Mouse (Mus musculus) heart, adult 2 months (tissue): ENCODE data around the gene AC141477.1. TPM values are rescaled to one million over a fixed set of nuclear protein-coding genes. Genes with fewer than 3 reads are reported as not detected.
A peak's percentile ranks its signal among the peaks of the same experiment; 100 is the strongest.

Experiments used
- DNase-seq, 2 experiments: peaks; one replicate each; pipeline ENCODE4 v3.0.0; 2021
- H3K27ac ChIP-seq: fragments of 200-600 bp; 2 replicates; pipeline ENCODE4 v1.8.1; 2022
- H3K27me3 ChIP-seq: fragments of 200-500 bp; 2 replicates; pipeline ENCODE4 v1.6.1; 2012; ENCODE audit warnings: mild to moderate bottlenecking, low read length, inconsistent platforms, mixed read lengths; ENCODE audit not compliant: control insufficient read depth, insufficient read depth
- H3K36me3 ChIP-seq: fragments of 200-500 bp; 2 replicates; pipeline ENCODE4 v1.6.1; 2012; ENCODE audit warnings: low read length, inconsistent platforms; ENCODE audit not compliant: control insufficient read depth, insufficient read depth
- H3K4me1 ChIP-seq: fragments of 200-500 bp; 2 replicates; pipeline ENCODE4 v1.6.1; 2011; ENCODE audit warnings: low read length; ENCODE audit not compliant: control insufficient read depth, insufficient read depth
- H3K4me3 ChIP-seq: fragments of 200-600 bp; 2 replicates; pipeline ENCODE4 v1.8.1; 2022
- H3K79me2 ChIP-seq: fragments of 200-500 bp; replicated peaks from 2 replicates; pipeline ENCODE4 v1.6.1; 2012; ENCODE audit warnings: mild to moderate bottlenecking, inconsistent platforms, low read length, moderate library complexity, mixed read lengths; ENCODE audit not compliant: control insufficient read depth, insufficient read depth
- H3K9ac ChIP-seq: fragments of 200-500 bp; 2 replicates; pipeline ENCODE4 v1.6.1; 2012; ENCODE audit warnings: low read depth, mild to moderate bottlenecking, control low read depth, inconsistent platforms, low read length, mixed read lengths
- CTCF ChIP-seq: fragments of 200-600 bp; IDR thresholded peaks from 2 replicates; pipeline ENCODE4 v1.8.1; 2022; ENCODE audit warnings: antibody characterized with exemption, mild to moderate bottlenecking, moderate library complexity
- EP300 ChIP-seq: fragments of 200-500 bp; IDR thresholded peaks from 2 replicates; pipeline ENCODE4 v1.6.1; 2011; ENCODE audit warnings: low read depth, low read length, control low read depth; ENCODE audit not compliant: insufficient read depth
- POLR2A ChIP-seq: fragments of 200-500 bp; IDR thresholded peaks from 2 replicates; pipeline ENCODE4 v1.6.1; 2011; ENCODE audit warnings: mild to moderate bottlenecking, low read depth, low read length, control low read depth; ENCODE audit not compliant: insufficient read depth
- WGBS: fragments of 180-500 bp; shearing (Covaris S2); methylation state at CpG from one replicate; pipeline ENCODE4 v1.1.7; 2018; 5-methylcytosine and 5-hydroxymethylcytosine counted together
- intact Hi-C: fragments of 180-260 bp; cut with DNase I; formaldehyde crosslinking; loops from one replicate; pipeline ENCODE4 v1.15.1; 2025
- polyA plus RNA-seq: library from polyadenylated mRNA; depleted of rRNA; stranded (reverse); fragments of >200 nt; gene quantifications from 2 replicates; pipeline ENCODE4 v1.2.3, GENCODE M21; 2012
- total RNA-seq, 2 experiments: library from RNA; stranded (reverse); gene quantifications; 2 replicates each; pipeline ENCODE4 v1.2.3; 2021

The AC141477.1 gene
- total and polyA plus RNA-seq, 3 experiments, result not detected

DNA sequence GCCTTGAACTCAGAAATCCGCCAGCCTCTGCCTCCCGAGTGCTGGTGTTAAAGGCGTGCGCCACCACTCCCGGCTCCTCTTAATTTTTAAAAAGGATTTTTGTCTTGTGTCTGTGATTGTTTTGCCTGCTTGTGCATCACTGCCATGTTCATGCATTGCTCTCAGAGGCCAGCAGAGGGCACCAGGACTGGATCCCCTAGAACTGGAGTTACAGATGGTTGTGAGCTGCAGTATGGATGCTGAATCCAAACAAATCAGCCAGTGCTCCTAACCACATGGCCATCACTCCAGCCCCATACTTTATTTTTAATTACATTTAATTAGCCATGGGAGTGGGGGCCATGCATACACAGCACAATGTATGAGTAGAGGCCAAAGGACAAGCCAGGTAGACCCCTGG lies 15.0 kb upstream of the AC141477.1 start:
- intact Hi-C loops, result loop anchor here (1.0 kb wide), 1 partner anchor 279 kb away; no protein-coding TSS in a partner anchor
- WGBS, result 53% methylated on average over 5 of the region's 5 CpGs

GRCm38 (mm10) chr10:76448851-76449250 lies 8.6 kb upstream of the AC141477.1 start, which contains the start of gene 2610028H24Rik:
Gene 2610028H24Rik, plus strand, starts transcription at chr10:76449081.
- intact Hi-C loops, result no loop called here
- Histone ChIP-seq H3K27me3 (no peaks in the 10 kb centered on the region), H3K79me2 (no peaks in the 10 kb centered on the region), H3K36me3 (no peaks in the 10 kb centered on the region), H3K27ac (peak within 1 kb of the TSS; percentile 75), H3K4me1 (peaks cover 7% of the 10 kb centered on the region), H3K9ac (no peak within 1 kb of the TSS), H3K4me3 (no peak within 1 kb of the TSS)
- no peak for DNase-seq
- no peak for TF ChIP-seq POLR2A
- TF ChIP-seq CTCF, result no peak
- no peak for TF ChIP-seq EP300
- WGBS, result 71% methylated on average over 5 of the region's 5 CpGs

More for the DNA sequence above, 15.0 kb upstream of the AC141477.1 start:
- no peaks in the 10 kb centered on the region for H3K4me1 ChIP-seq
- H3K27ac ChIP-seq, result no peak overlapping the region
- H3K27me3 ChIP-seq, result no peaks in the 10 kb centered on the region
- H3K9ac ChIP-seq, result no peak overlapping the region
- TF ChIP-seq POLR2A, result no peak
- peak; percentile 81 for TF ChIP-seq CTCF
- H3K36me3 ChIP-seq, result no peaks in the 10 kb centered on the region
- H3K4me3 ChIP-seq, result no peak overlapping the region
- peak; percentile 38 to 53 for DNase-seq
- H3K79me2 ChIP-seq, result no peaks in the 10 kb centered on the region

DNA sequence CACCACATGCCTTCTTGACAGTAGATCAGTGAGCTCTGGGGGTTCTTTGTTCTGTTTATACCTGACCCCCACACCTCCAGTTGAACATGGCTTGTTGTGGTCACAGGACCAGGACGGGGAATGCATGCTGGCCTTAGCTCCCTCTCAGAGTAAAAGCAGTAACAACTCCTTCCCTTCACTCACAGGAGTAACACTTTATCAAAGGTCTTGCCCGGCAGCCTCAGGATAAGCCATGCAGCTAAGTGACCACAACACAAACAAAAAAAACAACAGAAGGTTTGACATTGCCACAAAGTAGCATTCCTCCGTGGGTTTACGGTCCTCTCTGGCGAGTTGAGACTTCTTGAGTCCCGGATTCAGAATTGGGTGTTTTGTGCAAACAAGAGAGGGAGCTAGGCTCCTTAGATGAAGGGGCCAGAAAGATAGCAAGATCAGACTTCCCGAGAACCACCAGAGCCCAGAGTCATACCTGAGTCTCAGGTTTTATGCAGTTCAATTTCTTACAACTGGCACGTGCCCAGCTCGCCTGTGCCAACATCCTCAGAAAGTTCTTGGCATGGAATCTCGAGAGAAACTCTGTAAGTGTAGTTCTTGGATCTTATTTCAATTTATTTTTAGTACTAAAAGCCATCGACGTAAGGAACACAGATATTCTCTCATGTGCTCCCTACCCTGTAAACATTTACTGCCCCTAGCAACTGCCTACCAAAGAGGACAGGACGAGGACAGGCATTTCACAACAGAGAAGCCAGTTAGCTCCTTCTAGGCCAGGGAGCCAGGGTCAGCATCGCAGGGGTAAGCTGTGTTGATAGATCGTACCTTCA lies 7.4 kb upstream of the AC141477.1 start:
- H3K4me1 ChIP-seq, result peaks cover 8% of the 10 kb centered on the region
- TF ChIP-seq POLR2A (peak; percentile 73), EP300 (peak; percentile 76), CTCF (no peak)
- no peaks in the 10 kb centered on the region; the same call in 1 of the 2 replicates for H3K36me3 ChIP-seq
- no peaks in the 10 kb centered on the region for H3K27me3 ChIP-seq
- H3K9ac ChIP-seq, result no peak overlapping the region
- intact Hi-C loops, result no loop called here
- peak overlapping the region; percentile 75 for H3K27ac ChIP-seq
- no peak overlapping the region for H3K4me3 ChIP-seq
- peak; percentile 49 to 64 for DNase-seq
- no peaks in the 10 kb centered on the region for H3K79me2 ChIP-seq
- 45% methylated on average over 15 of the region's 15 CpGs for WGBS

- peaks cover 10% of the 10 kb centered on the region for H3K4me1 ChIP-seq
- no peak for DNase-seq
- TF ChIP-seq EP300, result no peak
- no peak for TF ChIP-seq CTCF
- TF ChIP-seq POLR2A, result no peak
- no peak overlapping the region for H3K4me3 ChIP-seq
- H3K9ac ChIP-seq, result no peak overlapping the region
- H3K79me2 ChIP-seq, result peaks cover 2% of the 10 kb centered on the region; the same call in 1 of the 2 replicates
- no peaks in the 10 kb centered on the region for H3K27me3 ChIP-seq
- intact Hi-C loops, result no loop called here
- no peaks in the 10 kb centered on the region; the same call in 1 of the 2 replicates for H3K36me3 ChIP-seq
- 45% methylated on average over 4 of the region's 4 CpGs for WGBS
- peak overlapping the region; percentile 36; the same call in 1 of the 2 replicates for H3K27ac ChIP-seq
Observed at GRCm38 (mm10) chr10:76445996-76446681, 5.9 kb upstream of the AC141477.1 start.

DNA sequence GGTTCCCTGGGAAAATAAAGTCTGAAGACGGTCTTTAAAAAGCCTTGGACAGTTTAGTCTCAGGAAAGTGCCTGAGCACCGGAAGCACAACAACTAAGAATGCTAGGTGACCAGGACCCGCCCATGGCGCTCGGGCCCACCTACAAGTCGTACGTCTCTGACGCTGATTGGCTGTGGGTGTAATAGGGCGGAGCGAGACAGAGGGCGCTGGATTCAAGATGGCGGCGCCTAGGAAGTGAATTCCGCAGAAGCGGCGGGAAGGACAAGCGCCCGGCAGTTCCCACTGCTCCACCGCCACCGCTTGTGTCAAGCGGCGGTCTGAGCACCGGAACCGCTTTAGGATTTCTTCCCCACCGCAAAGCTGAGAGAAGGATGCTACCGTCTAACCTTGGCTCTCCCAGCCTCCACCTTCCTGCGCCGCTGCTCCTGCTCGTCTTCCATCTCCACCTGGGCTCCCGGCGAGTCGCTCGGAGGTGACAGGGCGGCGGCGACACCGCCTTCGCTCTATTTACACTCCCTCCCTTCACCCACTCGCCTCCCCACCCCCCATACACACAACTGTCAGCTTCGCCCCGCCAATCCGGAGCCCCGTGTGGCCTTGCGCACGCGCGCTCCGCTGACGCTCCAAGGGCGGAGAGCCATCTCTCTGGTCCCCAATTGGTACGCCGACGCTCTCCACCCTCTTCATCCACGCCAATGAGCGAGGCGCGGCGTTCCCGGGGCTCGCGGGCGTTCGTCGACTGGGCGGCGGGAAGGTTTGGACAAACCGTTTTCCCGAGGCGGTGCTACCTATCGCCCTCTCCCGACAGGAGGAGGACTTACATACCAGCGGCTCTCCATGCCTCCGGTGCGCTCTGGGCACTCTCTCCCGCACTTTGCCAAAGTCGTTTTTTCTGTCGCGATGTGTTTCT lies 2.2 kb upstream of the AC141477.1 start, which contains the start of gene Pcnt:
Gene Pcnt, minus strand, starts transcription at position 609 of the 911 bp plus-strand sequence.
- no peaks in the 10 kb centered on the region for H3K27me3 ChIP-seq
- H3K9ac ChIP-seq, result peak within 1 kb of the TSS; percentile 79
- TF ChIP-seq POLR2A (peak; percentile 65), EP300 (no peak), CTCF (peak; percentile 93)
- intact Hi-C loops, result loop anchor here (1.0 kb wide), 1 partner anchor 26 kb away; the partner anchor contains the start of gene Mcm3ap
- peak within 1 kb of the TSS; percentile 70 for H3K4me3 ChIP-seq
- DNase-seq, result peak; percentile 97 to 98
- peaks cover 4% of the 10 kb centered on the region; the same call in 1 of the 2 replicates for H3K79me2 ChIP-seq
- H3K4me1 ChIP-seq, result peaks cover 7% of the 10 kb centered on the region
- H3K27ac ChIP-seq, result peak within 1 kb of the TSS; percentile 99
- WGBS, result under 1% methylated on average over 78 of the region's 78 CpGs
- no peaks in the 10 kb centered on the region; the same call in 1 of the 2 replicates for H3K36me3 ChIP-seq
